Mouse (Mus musculus) heart, embryonic 11.5 days (tissue): ENCODE data around the gene Slc25a40. TPM values are rescaled to one million over a fixed set of nuclear protein-coding genes. Genes with fewer than 3 reads are reported as not detected.

Source experiments
- ATAC-seq: fragments of 200-750 bp; cut with Nextera tagmentation; replicated peaks from 2 replicates; pipeline ENCODE4 v1.8.0; 2017; ENCODE audit warnings: moderate library complexity; ENCODE audit not compliant: insufficient number of reproducible peaks, low FRiP score, low TSS enrichment
- H3K27ac ChIP-seq: fragments of 300-500 bp; sonication (generic); 2 replicates; pipeline ENCODE4 v1.5.1; 2014; ENCODE audit warnings: mild to moderate bottlenecking, low read depth, low read length
- H3K27me3 ChIP-seq: fragments of 300-500 bp; sonication (generic); 2 replicates; pipeline ENCODE4 v1.6.1; 2014; ENCODE audit warnings: mild to moderate bottlenecking, low read length, mixed read lengths; ENCODE audit not compliant: control insufficient read depth, insufficient read depth
- H3K36me3 ChIP-seq: fragments of 300-500 bp; sonication (generic); 2 replicates; pipeline ENCODE4 v1.6.1; 2014; ENCODE audit warnings: mild to moderate bottlenecking, low read length, moderate library complexity, mixed read lengths; ENCODE audit not compliant: control insufficient read depth, insufficient read depth
- H3K4me1 ChIP-seq: fragments of 300-500 bp; sonication (generic); 2 replicates; pipeline ENCODE4 v1.6.1; 2014; ENCODE audit warnings: low read length; ENCODE audit not compliant: control insufficient read depth, insufficient read depth
- H3K4me2 ChIP-seq: fragments of 300-500 bp; sonication (generic); 2 replicates; pipeline ENCODE4 v1.6.1; 2014; ENCODE audit warnings: mild to moderate bottlenecking, moderate library complexity
- H3K4me3 ChIP-seq: fragments of 300-500 bp; sonication (generic); 2 replicates; pipeline ENCODE4 v1.5.1; 2014; ENCODE audit warnings: low read depth, low read length
- H3K9ac ChIP-seq: fragments of 300-500 bp; sonication (generic); 2 replicates; pipeline ENCODE4 v1.6.1; 2014; ENCODE audit warnings: mild to moderate bottlenecking, low read depth, low read length, moderate library complexity
- H3K9me3 ChIP-seq: fragments of 300-500 bp; sonication (generic); replicated peaks from 2 replicates; pipeline ENCODE4 v1.6.1; 2016; ENCODE audit warnings: low read length; ENCODE audit not compliant: control insufficient read depth
- WGBS: fragments of 180-500 bp; shearing (Covaris S2); extraction: QIAGEN DNeasy Blood & Tissue Kit; methylation state at CpG from one replicate; pipeline ENCODE4 v1.1.7; 2014; ENCODE audit not compliant: insufficient replicate concordance; 5-methylcytosine and 5-hydroxymethylcytosine counted together
- polyA plus RNA-seq: library from polyadenylated mRNA; unstranded; fragments of >200 nt; fragmentation: Nextera tagmentation; extraction: Ambion mirVana; gene quantifications from 2 replicates; pipeline ENCODE4 v1.2.1, GENCODE M21; 2014

The Slc25a40 gene
- polyA plus RNA-seq: 15.1 and 15.2 TPM in 2 replicates

DNA sequence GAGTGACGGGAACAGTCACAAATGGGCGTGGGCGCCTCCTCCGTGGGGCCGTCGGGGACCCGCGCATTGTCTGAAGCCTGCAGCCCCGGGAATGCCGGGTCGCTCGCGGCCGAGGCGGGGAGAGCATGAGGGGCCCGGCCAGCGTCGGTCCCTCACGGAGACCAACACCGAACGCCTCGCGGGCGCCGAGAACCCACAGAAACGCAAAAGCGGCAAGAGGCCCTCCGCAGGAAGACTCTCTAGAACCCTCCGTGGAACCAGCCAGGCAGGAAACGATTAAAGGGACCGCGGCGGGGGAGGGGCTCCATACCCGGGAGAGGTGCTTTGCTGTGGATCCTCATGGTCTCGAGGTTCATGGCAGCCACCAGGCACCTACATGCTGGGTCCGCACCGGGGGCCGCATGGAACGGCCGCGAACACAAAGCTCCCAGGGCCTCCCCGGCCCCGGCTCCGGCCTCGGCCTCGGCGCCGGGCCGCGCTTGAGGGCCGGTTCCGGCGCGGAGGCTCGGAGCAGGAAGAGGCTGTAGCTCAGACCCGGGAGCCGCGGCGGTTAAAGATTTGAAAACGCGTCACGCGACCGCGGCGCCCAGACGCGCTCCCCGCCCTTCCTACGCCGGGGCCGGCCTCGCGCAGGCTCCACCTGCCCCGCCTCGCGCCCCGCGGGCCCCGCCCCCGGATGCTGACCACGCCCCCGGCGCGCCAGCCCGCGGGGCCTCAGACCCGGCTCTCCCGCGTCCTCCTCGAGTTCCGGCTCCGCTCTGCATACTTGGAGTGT, at the start of gene Slc25a40, which contains the start of gene Dbf4:
Slc25a40 (plus strand) TSS at position 694 of the 775 bp plus-strand sequence.
Dbf4 (minus strand) TSS at position 560 of the 775 bp plus-strand sequence.
- 0 out of 2 replicates have a peak, but pooled peaks cover 4% of the 10 kb centered on the region for H3K4me1 ChIP-seq
- H3K4me3 ChIP-seq: peak within 1 kb of the TSS; percentile 69
- H3K27ac ChIP-seq: peak within 1 kb of the TSS; percentile 89
- peak within 1 kb of the TSS; percentile 96 for H3K9ac ChIP-seq
- under 1% methylated on average over 78 of the region's 93 CpGs for WGBS
- H3K4me2 ChIP-seq: peak within 1 kb of the TSS; percentile 77
- peak; percentile 99 for ATAC-seq
- H3K9me3 ChIP-seq: no peaks in the 10 kb centered on the region
- H3K27me3 ChIP-seq: no peaks in the 10 kb centered on the region
- no peaks in the 10 kb centered on the region for H3K36me3 ChIP-seq

DNA sequence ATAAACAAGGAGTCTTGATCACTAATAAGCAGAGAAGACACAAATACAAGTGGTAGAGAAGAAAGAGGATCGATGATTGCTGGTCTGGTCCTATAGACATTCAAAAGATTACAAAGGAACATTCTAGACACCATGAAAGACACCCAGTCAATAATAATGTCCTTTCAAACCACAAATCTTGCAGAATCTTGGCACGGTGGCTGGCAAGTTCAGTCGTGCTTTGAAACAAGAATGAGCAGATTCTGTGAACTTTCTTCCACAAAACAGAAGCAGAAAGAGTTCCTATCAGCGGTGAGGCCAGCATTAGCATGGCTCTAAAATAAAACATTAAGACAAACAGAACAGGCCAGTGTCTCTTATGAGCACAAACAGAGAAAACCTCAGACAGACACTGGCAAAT, 49.2 kb upstream of the Slc25a40 start:
- WGBS: 80% methylated on average over 4 of the region's 4 CpGs
- ATAC-seq: no peak

DNA sequence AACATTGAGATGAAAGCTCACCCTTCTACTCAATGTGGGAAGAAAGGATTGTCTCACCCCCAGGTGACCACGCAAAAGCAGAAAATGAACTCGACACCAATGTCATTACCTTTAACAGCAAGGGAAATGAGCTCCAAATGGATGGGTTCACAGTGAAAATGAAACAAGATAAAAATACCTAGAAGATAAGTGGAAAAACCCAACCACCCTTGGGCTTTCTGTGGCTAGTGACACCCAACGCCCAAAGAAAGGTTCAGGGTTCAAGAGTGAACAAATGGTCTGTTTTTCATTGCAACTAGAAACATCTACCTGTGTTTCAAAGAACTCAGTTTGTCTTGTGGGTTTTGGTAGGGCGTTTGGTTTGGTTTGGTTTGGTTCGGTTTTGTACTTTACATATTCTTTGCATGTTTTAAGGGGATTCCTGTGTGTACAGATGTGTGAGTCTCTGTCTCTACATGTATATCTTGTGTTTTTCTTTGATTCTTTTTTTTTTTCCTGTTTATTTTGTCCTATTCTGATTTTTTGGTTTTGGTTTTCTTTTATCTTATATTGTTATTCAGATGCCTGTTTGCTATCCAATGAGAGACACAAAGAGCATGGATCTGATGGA, 48.2 kb upstream of the Slc25a40 start:
- no peak overlapping the region for H3K9ac ChIP-seq
- whole genome bisulfite sequencing: 74% methylated on average over 5 of the region's 5 CpGs
- H3K4me3 ChIP-seq: no peak overlapping the region
- no peaks in the 10 kb centered on the region for H3K9me3 ChIP-seq
- no peak overlapping the region for H3K27ac ChIP-seq
- H3K27me3 ChIP-seq: no peaks in the 10 kb centered on the region
- no peak for ATAC-seq
- H3K36me3 ChIP-seq: no peaks in the 10 kb centered on the region
- H3K4me1 ChIP-seq: no peaks in the 10 kb centered on the region
- no peak overlapping the region for H3K4me2 ChIP-seq

More for the DNA sequence above, 49.2 kb upstream of the Slc25a40 start:
- no peak overlapping the region for H3K4me3 ChIP-seq
- no peak overlapping the region for H3K9ac ChIP-seq
- H3K36me3 ChIP-seq: no peaks in the 10 kb centered on the region
- H3K4me2 ChIP-seq: no peak overlapping the region
- no peaks in the 10 kb centered on the region for H3K4me1 ChIP-seq
- H3K9me3 ChIP-seq: no peaks in the 10 kb centered on the region
- H3K27ac ChIP-seq: no peak overlapping the region
- H3K27me3 ChIP-seq: no peaks in the 10 kb centered on the region

DNA sequence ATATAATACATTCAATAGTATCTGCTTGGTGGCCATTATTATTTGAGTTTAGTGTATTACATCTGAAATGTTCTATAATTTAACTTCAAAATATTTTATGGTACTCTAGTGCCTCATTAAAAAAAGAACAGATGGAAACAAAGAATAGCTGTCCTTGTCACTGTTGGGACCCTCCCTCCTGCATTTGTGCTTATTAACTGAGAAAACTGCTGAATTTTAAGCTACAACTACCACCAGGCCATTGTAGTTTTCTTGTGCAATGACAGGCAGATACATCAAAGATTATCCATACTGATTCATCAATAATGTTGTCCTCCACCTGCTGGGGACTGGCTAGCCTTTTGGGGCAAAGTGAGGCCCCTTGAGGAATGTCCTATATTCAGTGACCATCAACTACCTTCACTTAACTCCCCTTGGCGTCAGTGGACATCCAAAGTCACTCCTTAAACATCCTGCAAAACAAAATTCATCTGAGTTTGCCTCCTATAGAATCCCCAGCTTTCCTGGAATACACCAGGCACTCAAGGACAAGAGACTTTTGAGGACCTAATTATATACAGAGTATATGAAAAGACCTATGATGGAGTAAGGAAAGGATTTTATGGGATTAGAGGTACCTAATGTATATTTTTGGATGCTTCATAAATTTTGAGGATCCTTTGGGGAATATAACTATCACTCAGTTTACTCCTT, 28.6 kb upstream of the Slc25a40 start:
- H3K36me3 ChIP-seq: peaks cover 11% of the 10 kb centered on the region; the same call in 1 of the 2 replicates
- no peak overlapping the region for H3K4me3 ChIP-seq
- H3K4me2 ChIP-seq: no peak overlapping the region
- 63% methylated on average over 1 of the region's 1 CpGs for WGBS
- no peaks in the 10 kb centered on the region for H3K4me1 ChIP-seq
- no peak for ATAC-seq
- no peak overlapping the region for H3K27ac ChIP-seq
- H3K9ac ChIP-seq: no peak overlapping the region
- H3K27me3 ChIP-seq: no peaks in the 10 kb centered on the region
- no peaks in the 10 kb centered on the region for H3K9me3 ChIP-seq

DNA sequence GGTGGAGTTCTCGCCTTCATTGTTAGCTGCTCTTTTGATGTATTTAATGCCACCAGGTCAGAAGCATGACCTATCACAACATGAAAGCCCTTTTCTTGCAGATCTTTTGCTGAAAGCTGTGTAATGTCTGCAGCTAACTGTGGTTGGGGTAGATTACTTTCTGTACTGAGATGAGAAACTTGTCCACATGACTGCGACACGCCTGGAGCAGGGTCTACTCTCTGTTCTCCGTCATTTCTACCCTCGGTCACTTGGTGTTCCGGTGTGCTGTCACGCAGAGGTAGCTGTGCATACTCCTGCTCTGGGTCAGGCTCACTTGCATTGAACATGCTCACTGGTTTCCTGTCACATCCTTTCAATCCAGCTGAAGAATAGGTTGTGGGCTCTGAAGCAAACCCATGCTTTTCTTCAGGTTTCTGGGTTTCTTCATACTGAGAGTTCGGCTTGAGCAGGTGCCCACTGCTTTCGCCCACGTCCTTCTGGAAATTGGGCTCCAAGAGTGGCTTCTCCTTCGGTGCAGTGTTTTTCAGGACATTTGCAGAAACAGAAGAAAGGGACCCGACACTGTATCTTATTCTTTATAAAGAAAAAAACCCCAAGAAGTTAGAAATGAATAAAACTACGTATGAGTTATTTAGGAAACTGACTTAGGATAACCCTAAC, 24.9 kb upstream of the Slc25a40 start:
- Histone ChIP-seq H3K27ac (no peak overlapping the region), H3K36me3 (peaks cover 13% of the 10 kb centered on the region; the same call in 1 of the 2 replicates), H3K4me1 (no peaks in the 10 kb centered on the region), H3K4me3 (no peak overlapping the region), H3K9me3 (no peaks in the 10 kb centered on the region), H3K4me2 (no peak overlapping the region), H3K27me3 (no peaks in the 10 kb centered on the region), H3K9ac (no peak overlapping the region)
- no peak for ATAC-seq
- 92% methylated on average over 13 of the region's 13 CpGs for WGBS

DNA sequence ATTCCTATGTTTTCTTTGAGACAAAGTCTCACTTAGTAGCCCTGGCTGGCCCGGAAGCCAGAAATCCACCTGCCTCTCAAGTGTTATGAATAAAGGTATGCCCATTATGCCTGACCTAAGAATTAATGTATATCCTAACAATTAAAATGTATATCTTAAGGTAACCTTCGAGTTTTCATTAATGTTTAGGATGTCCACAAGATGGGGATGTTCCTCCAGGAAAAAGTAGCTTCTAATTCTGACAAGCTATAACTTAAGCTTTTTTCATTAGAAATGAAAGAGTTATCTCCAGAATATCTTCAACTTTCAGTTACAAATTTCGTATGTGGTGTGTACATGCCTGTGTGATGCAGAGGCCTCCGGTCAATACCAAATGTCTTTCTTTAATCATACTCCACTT, 13.9 kb upstream of the Slc25a40 start:
- H3K36me3 ChIP-seq: peaks cover 24% of the 10 kb centered on the region

DNA sequence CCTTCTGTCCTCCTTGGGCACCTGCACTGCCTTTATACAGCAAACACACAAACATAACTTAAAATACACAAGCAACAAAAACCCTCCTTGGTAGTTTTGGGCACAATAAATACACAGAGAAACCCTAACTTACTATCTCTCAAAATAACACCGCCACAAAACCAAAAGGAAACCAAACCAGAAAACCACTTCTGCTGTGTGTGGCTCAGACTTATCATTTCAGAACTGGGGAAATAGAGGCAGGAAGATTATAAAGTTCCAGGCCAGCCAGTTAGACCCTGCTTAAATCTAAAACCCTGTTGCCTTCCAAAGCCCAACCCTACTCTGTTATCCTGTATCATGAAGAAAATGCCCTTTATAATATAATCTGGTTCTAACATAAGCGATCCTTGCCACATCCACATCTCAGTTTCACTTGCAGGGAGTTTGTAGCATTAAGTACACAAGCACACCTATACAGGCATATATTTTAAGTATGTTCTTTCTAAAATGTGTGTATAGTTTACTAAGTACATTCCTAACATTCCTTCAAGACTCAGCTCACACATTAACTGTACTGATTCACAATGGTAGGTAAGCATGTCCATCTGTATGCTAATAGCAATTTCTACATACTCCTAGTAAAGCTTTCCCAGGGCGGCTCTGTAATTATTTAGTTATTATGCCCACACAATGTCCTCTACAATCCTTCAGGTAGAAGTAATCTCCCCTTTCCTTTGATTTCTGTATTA, 5.8 kb upstream of the Slc25a40 start:
- H3K27ac ChIP-seq: no peak overlapping the region
- H3K9me3 ChIP-seq: no peaks in the 10 kb centered on the region
- no peak for ATAC-seq
- 89% methylated on average over 3 of the region's 3 CpGs for WGBS
- no peak overlapping the region for H3K4me3 ChIP-seq
- H3K36me3 ChIP-seq: no peaks in the 10 kb centered on the region
- H3K4me1 ChIP-seq: peaks cover 3% of the 10 kb centered on the region; the same call in 1 of the 2 replicates
- H3K9ac ChIP-seq: no peak overlapping the region
- H3K27me3 ChIP-seq: no peaks in the 10 kb centered on the region
- H3K4me2 ChIP-seq: no peak overlapping the region

More for the DNA sequence above, 13.9 kb upstream of the Slc25a40 start:
- Histone ChIP-seq H3K4me1 (no peaks in the 10 kb centered on the region), H3K4me2 (no peak overlapping the region), H3K9ac (no peak overlapping the region), H3K9me3 (no peaks in the 10 kb centered on the region), H3K27ac (no peak overlapping the region), H3K4me3 (no peak overlapping the region), H3K27me3 (no peaks in the 10 kb centered on the region)
- WGBS: 91% methylated on average over 4 of the region's 4 CpGs
- no peak for ATAC-seq
